In genomic region chr8:111754088-111754487, GRCm38 (mm10) we compare ENCODE assay signal across 15 mouse cellular contexts. TPM values are rescaled to one million over a fixed set of nuclear protein-coding genes. Genes with fewer than 3 reads are reported as not detected.
DNase-seq lines count a peak whose midpoint lies in the region; ATAC-seq and TF ChIP-seq lines count a peak whose summit lies in the region.
"Had no signal": no experiment of that assay in that cellular context is flagged by ENCODE, and none has a peak within 500 bp of the region (broad histone marks: within the 10 kb centered on the region; RNA-seq: fewer than 3 reads in every experiment).

No protein-coding gene starts in this region.

- 0 out of 2 replicates have a peak, but pooled peaks have one; percentile 29 for ATAC-seq in liver, embryonic 13.5 days (ENCODE audit: low read depth)
- no peak for ATAC-seq in liver, embryonic 12.5 days
- ATAC-seq in kidney, postnatal 0 days (replicated peaks; ENCODE audit: low FRiP score, low read depth), result 0 out of 2 replicates have a peak, but pooled peaks have one; percentile 48
- no peak for ATAC-seq in midbrain, embryonic 13.5 days
- ATAC-seq: intestine, embryonic 16.5 days had no signal

- H3K4me2 ChIP-seq in liver, embryonic 13.5 days, result no peak overlapping the region
- no peak overlapping the region for H3K4me2 ChIP-seq in liver, embryonic 12.5 days
- no peak overlapping the region for H3K4me2 ChIP-seq in kidney, postnatal 0 days (ENCODE audit: low read length)
- no peak overlapping the region for H3K4me2 ChIP-seq in midbrain, embryonic 13.5 days (replicated peaks)
- H3K4me2 ChIP-seq: liver, embryonic 15.5 days had no signal

- 43% methylated on average over 2 of the region's 2 CpGs for WGBS in liver, embryonic 13.5 days (ENCODE audit: insufficient replicate concordance)
- WGBS in liver, embryonic 12.5 days (ENCODE audit: insufficient replicate concordance), result 34% methylated on average over 2 of the region's 2 CpGs
- WGBS in kidney, postnatal 0 days, result 14% methylated on average over 2 of the region's 2 CpGs
- 61% methylated on average over 2 of the region's 2 CpGs for WGBS in midbrain, embryonic 13.5 days

- H3K4me1 ChIP-seq in liver, embryonic 13.5 days (replicated peaks), result no peaks in the 10 kb centered on the region
- no peaks in the 10 kb centered on the region for H3K4me1 ChIP-seq in liver, embryonic 12.5 days
- H3K4me1 ChIP-seq in kidney, postnatal 0 days (replicated peaks; ENCODE audit: insufficient read depth, low read length), result peaks cover 10% of the 10 kb centered on the region; the same call in 1 of the 2 replicates
- H3K4me1 ChIP-seq in midbrain, embryonic 13.5 days (replicated peaks), result no peaks in the 10 kb centered on the region
- H3K4me1 ChIP-seq: liver, embryonic 15.5 days had no signal

- peak; percentile 5 for DNase-seq in embryo, embryonic 10 days (ENCODE audit: low spot score)
- no peak for DNase-seq in embryo, embryonic 11 days
- DNase-seq in liver, embryonic 13.5 days, result no peak
- peak; percentile 87 for DNase-seq in adrenal gland, adult 8-10 months
- peak; percentile 66 for DNase-seq in kidney, postnatal 0 days (ENCODE audit: low spot score)
- DNase-seq in gastrocnemius, adult 18-20 months (ENCODE audit: low spot score), result no peak
- DNase-seq: cerebellum, adult 11 months; midbrain, embryonic 14.5 days; thymus, postnatal 14 days had no signal

- H3K27ac ChIP-seq in liver, embryonic 13.5 days, result no peak overlapping the region
- H3K27ac ChIP-seq in liver, embryonic 12.5 days, result no peak overlapping the region
- peak overlapping the region; percentile 64; the same call in 1 of the 2 replicates for H3K27ac ChIP-seq in kidney, postnatal 0 days
- no peak overlapping the region for H3K27ac ChIP-seq in midbrain, embryonic 13.5 days
- H3K27ac ChIP-seq: liver, embryonic 15.5 days had no signal

- no peaks in the 10 kb centered on the region for H3K36me3 ChIP-seq in liver, embryonic 13.5 days
- no peaks in the 10 kb centered on the region for H3K36me3 ChIP-seq in liver, embryonic 12.5 days
- H3K36me3 ChIP-seq in kidney, postnatal 0 days (ENCODE audit: insufficient read depth, low read length), result no peaks in the 10 kb centered on the region
- H3K36me3 ChIP-seq in midbrain, embryonic 13.5 days, result no peaks in the 10 kb centered on the region
- H3K36me3 ChIP-seq: G1E; liver, embryonic 15.5 days had no signal

- peaks cover 4% of the 10 kb centered on the region; the same call in 1 of the 2 replicates for H3K27me3 ChIP-seq in liver, embryonic 13.5 days
- H3K27me3 ChIP-seq in liver, embryonic 12.5 days (replicated peaks), result no peaks in the 10 kb centered on the region
- no peaks in the 10 kb centered on the region for H3K27me3 ChIP-seq in kidney, postnatal 0 days (ENCODE audit: insufficient read depth, low read length)
- H3K27me3 ChIP-seq in midbrain, embryonic 13.5 days, result no peaks in the 10 kb centered on the region
- H3K27me3 ChIP-seq: liver, embryonic 15.5 days had no signal

- no peak for TF ChIP-seq CTCF in kidney, postnatal 0 days (IDR thresholded peaks at IDR 0.05; ENCODE audit: low read depth)

- no peaks in the 10 kb centered on the region for H3K9me3 ChIP-seq in liver, embryonic 13.5 days (replicated peaks)
- H3K9me3 ChIP-seq in liver, embryonic 12.5 days (replicated peaks), result no peaks in the 10 kb centered on the region
- no peaks in the 10 kb centered on the region for H3K9me3 ChIP-seq in kidney, postnatal 0 days (replicated peaks; ENCODE audit: low read length)
- H3K9me3 ChIP-seq in midbrain, embryonic 13.5 days, result no peaks in the 10 kb centered on the region
- H3K9me3 ChIP-seq: G1E; liver, embryonic 15.5 days had no signal

- no peak overlapping the region for H3K9ac ChIP-seq in liver, embryonic 13.5 days
- H3K9ac ChIP-seq in liver, embryonic 12.5 days, result no peak overlapping the region
- no peak overlapping the region for H3K9ac ChIP-seq in kidney, postnatal 0 days (ENCODE audit: low read depth, low read length)
- H3K9ac ChIP-seq in midbrain, embryonic 13.5 days (replicated peaks), result no peak overlapping the region
- H3K9ac ChIP-seq: liver, embryonic 15.5 days had no signal

- H3K4me3 ChIP-seq in liver, embryonic 13.5 days (replicated peaks), result no peak overlapping the region
- H3K4me3 ChIP-seq in liver, embryonic 12.5 days, result no peak overlapping the region
- no peak overlapping the region for H3K4me3 ChIP-seq in kidney, postnatal 0 days (replicated peaks; ENCODE audit: low read depth, low read length)
- H3K4me3 ChIP-seq in midbrain, embryonic 13.5 days (replicated peaks), result no peak overlapping the region
- H3K4me3 ChIP-seq: liver, embryonic 15.5 days had no signal

RNA-seq across cellular contexts. Expression of gene Bcar1, which starts 10.5 kb away (rescaled TPM):
- 5.6 and 6.3 TPM in 2 replicates for polyA plus RNA-seq in liver, embryonic 13.5 days (2015; fragmentation: Nextera tagmentation; extraction: Ambion mirVana)
- 9.5 and 10.3 TPM in 2 replicates for polyA plus RNA-seq in liver, embryonic 12.5 days (2016; fragmentation: Nextera tagmentation; extraction: Ambion mirVana)
- 100 to 1,000 TPM in 2 of 4 experiments, 10 to 100 TPM in 2; 86.1 to 150 (median 104) TPM for total RNA-seq in adrenal gland, adult 8-10 months (2022)
- 48.7 and 49.1 TPM in 2 replicates for polyA plus RNA-seq in kidney, postnatal 0 days (2015; fragmentation: Nextera tagmentation; extraction: Ambion mirVana)
- 10 to 100 TPM; 10.6 to 10.8 TPM for total RNA-seq in gastrocnemius, adult 18-20 months (2021)
- 48.7 and 55.0 TPM in 2 replicates for polyA plus RNA-seq in midbrain, embryonic 13.5 days (2015; fragmentation: Nextera tagmentation; extraction: Ambion mirVana)
- total RNA-seq: hematopoietic stem cell, adult 5-6 weeks had no signal

Comparison
In these comparisons a context has a peak if more than half of its experiments do, and no peak if none do; other contexts are left out.
1. DNase-seq: peak in embryo, embryonic 10 days (single experiment), adrenal gland, adult 8-10 months (single experiment) and kidney, postnatal 0 days (single experiment); none in embryo, embryonic 11 days (single experiment), liver, embryonic 13.5 days (single experiment) and gastrocnemius, adult 18-20 months (single experiment).
2. ATAC-seq: peak in liver, embryonic 13.5 days (single experiment) and kidney, postnatal 0 days (single experiment); none in liver, embryonic 12.5 days (single experiment) and midbrain, embryonic 13.5 days (single experiment).